Mouse (Mus musculus) urinary bladder, adult 18-20 months (tissue): ENCODE results near the gene Nt5c2.

Source experiments
- DNase-seq, 2 experiments: peaks; one replicate each; pipeline ENCODE4 v3.0.0; 2022; ENCODE audit warnings: low spot score in 2 of 2, mixed read lengths in 2 of 2

The Nt5c2 gene

GRCm38 (mm10) chr19:46929044-46929587, 85.8 kb downstream of the Nt5c2 start:
- peak; percentile 26 to 70 for DNase-seq

DNA sequence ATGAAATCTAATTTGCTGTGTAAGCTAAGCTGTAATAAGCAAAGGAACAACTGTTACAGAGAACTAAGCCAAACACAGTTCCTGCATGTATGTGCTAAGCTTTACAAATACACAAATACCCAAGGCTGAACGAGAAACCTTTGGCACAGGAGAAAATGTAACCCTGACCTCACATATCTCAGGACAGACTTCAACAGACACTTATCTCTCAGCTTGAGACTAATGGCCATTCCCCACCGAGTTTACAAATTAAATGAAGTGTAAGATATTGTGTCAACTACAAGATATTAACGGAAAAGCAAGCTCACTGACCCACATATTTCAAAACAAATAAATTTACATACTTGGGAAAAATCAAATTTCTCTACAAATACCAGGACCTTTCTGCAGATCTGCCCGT, 86.8 kb downstream of the Nt5c2 start:
- DNase-seq: no peak

GRCm38 (mm10) chr19:46926951-46927350, 88.0 kb downstream of the Nt5c2 start:
- DNase-seq: no peak

DNA sequence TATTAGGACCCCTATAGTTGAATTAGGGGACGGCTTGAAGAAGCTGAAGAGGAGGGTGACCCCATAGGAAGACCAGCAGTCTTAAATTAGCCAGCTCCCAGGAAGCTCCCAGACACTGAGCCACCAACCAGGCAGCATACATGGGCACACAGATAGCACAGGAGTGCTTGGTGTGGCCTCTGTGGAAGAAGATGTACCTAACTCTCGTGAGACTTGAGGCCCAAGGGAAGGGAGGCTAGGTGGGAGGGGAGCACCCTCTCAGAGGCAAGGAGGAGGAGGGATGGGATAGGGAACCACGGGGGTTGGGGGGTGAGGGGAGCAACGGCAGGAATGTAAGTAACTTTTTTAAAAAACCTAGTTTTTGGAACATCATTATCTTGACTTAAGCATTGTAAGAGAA, 88.6 kb downstream of the Nt5c2 start:
- DNase-seq: no peak

GRCm38 (mm10) chr19:46920571-46920970, 94.4 kb downstream of the Nt5c2 start:
- no peak for DNase-seq

DNA sequence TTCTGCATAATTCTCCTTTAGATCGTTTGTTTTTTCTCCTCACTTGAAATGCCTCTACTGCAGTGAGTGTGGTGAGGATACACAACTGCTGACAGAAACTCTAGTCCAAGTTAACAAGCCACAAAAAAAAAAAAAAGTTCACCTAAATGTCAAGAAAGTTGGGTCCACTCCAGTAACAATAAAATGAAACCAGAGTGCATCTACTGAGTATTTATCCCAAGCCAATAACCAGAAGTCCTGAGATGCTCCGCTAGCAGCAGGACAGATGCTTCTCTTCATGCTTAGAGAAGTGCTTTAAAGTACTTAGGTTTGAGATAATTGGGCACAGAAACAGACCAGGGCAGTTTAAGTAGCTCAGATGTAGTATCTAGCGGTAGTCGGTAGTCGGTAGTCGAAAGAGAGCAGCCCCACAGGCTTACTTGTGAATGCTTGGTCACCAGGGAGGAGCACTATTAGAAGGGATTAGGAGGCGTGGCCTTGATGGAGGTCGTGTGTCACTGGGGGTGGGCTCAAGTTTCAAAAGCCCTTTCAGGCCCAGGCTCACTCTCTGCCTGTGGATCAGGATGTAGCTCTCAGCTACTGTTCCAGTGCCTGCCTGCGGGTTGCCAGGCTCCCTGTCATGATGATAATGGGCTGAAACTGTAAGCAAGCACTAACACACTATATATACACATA, 99.4 kb downstream of the Nt5c2 start:
- DNase-seq: no peak

DNA sequence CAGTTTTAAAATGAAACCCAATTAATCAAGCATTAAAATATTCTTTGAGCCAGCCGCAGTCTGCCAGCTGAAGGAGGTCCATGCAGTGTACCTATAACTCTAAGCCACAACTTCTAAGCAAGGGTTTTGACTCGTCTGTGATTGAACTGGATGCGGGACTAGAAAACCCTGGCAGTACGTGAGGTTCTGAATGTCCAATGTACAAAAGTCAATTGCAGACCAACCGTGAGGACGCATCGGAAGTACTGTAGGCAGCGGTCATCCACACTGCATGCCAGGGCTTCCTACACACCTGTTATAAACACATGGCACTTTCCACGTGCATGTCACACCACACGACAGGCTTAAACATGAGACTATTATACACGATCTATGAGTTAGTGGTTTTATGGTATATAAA, 101.3 kb downstream of the Nt5c2 start:
- DNase-seq: no peak

GRCm38 (mm10) chr19:46911492-46911891, 103.5 kb downstream of the Nt5c2 start:
- DNase-seq: no peak

DNA sequence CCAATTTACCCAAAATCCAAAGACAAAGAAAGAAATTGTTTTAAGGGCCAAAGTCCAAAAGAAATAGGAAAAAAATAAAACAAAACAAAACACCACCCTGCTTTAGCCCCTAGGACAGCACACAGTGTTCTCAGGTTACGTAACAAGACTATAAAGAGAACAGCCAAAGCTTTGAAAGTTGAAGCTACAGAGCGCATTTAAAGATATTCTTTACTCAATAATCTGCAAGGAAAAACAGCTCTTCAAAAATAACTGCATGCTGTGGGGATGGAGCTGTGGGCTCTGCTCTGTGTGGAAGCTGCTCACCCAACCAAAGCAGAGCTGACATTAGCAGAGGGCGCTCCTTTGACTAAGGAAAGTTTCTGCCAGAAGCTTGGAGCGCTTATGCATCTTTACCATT, 106.0 kb downstream of the Nt5c2 start:
- no peak for DNase-seq

DNA sequence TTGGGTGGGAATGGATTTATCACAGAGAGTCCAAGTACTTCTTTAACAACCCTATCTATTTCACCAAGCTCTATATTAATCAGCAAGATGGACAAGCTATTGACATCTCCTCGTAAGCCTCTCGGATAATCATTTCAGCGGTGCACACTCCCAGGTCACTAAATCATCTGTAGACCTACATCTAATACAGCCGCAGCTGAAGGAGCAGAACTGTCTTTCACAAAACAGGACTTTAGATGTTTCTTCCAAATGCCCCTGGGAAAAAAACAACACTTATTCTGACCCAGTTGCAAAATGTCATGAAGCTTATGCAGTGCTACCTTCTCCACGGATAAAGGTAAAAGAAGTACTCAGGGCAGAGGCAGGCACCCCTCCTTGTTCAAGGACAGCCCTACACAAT, 106.7 kb downstream of the Nt5c2 start:
- no peak for DNase-seq

DNA sequence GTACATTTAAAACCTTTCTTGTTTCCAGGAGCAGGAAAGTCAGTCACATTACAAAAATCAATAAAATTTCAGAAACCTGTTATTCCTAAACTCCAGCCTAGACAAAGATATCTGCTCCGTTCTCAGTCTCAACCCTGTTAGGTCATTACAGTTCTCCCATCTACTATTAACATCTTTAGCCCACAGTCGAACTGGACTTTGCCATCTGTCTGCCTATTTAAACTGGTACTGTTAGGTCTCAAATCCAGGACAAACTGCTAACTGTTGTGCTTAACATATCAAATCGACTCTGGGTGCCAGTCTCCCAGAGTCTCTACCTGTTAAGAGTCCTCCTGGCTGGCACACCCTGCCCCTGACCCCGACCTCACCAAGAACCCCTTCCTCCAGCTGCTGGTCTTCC, 109.0 kb downstream of the Nt5c2 start:
- no peak for DNase-seq

DNA sequence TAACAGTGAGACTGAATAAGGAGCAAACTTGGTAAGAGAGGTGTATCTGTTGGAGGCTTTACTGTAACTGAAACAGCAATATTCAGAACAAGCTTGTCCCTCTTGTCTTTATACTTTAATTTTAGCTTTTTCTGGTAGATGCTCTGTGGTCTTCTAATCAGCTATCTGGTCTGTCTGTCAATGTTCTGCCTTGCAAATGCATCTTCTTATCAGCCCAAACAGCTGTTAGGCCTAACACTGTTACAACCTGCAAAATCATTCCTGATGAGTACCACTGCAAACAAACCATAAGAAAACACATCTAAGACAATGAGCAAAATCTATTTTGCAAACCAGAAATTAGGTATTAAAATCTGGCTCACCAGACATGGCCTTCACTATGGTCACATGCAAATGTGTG, 109.6 kb downstream of the Nt5c2 start:
- no peak for DNase-seq

DNA sequence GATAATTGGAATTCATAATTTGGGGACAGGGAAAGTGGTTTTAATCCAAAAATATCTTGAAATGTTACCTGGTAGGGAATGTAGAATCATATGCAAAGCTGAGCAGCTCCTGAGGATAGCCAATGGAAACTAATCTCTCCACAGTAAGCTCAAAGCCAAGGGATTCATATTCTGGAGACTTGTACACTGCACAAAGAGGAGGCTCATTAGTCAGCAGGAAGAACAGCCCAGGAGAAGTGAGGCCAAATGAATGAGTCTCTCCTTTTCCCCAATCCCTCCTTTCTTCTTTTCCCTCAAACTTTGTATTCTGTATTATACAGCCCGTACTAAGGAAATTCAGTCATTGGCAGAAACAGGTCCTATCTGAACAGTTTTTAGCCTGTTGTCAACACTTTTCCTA, 110.0 kb downstream of the Nt5c2 start:
- no peak for DNase-seq

DNA sequence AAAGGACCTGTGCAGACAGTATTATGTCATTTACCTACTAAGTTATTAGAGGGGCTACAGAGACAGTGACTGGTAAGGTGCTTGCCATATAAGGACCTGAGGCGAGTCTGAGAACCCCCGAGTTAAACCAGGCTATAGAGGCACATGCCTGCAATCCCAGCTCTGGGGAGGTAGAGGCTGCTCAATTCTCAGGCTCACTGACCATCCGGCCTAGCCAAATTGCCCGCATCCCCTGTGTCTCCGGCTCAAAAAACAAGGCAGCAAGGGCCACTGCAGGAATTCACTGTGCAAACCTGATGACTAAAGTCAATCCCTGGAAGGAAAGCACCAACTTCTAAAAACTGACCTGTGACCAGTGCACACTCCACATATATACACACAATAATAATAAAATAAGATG, 111.6 kb downstream of the Nt5c2 start:
- no peak for DNase-seq

- peak in 1 of 2 experiments; percentile 53 for DNase-seq
These were observed 113.6 kb downstream of the Nt5c2 start for GRCm38 (mm10) chr19:46901323-46901722.

DNA sequence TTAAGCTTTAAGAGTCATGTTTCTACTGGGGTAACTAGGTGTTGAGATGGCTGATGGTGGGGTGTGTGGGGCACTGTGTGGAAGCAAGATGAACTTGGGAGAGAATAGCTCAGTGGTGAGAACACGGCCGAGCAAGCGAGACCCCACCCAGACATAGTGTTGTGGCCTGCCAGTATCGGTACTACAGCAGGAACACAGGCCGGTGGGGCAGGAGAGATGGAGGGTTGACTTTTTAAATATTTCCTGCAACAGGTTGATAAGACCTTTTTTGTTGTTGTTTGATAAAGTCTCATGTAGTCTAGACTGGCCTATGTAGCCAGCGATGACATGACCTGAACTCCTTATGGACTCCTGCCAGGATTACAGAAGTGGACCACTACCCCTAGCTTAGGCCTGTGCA, 114.2 kb downstream of the Nt5c2 start:
- no peak for DNase-seq

GRCm38 (mm10) chr19:46899871-46900270, 115.1 kb downstream of the Nt5c2 start:
- no peak for DNase-seq

DNA sequence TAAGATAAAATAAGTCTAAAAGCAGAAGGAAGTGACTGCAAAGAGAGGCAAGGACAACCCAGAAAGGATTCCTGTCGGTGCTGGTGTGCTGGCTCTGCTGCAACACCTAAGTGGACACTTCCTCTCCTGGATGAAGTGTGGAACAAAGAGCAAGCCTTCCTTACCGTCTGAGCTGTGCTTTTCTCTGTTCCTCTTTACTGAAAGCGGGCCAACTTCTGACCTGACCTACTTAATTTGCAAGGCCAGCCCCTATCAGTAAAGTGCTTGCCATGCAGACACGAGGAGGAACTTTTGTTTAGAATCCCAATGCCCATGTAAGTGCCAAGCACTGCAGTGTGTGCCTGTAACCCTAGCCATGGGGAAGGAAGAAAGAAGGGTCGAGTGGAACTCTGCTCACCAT, 115.6 kb downstream of the Nt5c2 start:
- no peak for DNase-seq

- DNase-seq: no peak
These were observed 116.7 kb downstream of the Nt5c2 start for GRCm38 (mm10) chr19:46898222-46898621.

- no peak for DNase-seq
These were observed 117.8 kb downstream of the Nt5c2 start for GRCm38 (mm10) chr19:46897135-46897534.

DNA sequence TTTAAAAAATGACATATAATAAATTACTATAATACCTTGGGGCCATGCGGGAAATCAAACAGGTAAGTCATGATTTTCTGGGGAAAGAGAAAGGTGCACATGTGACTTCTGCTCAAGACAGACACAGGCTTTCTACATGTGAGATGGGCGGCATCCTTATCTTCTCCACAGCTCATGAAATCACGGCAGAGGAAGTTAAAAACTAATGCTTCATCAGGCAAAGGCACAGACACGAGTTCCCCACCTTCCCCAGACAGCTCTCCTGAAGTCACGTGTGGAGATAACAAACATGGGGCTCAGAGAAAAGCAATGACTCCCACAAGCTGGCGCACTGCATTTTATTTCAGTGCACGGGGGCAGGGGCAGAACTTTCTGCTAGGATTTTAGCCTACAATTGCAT, 121.5 kb downstream of the Nt5c2 start:
- no peak for DNase-seq

- no peak for DNase-seq
These were observed 122.1 kb downstream of the Nt5c2 start for GRCm38 (mm10) chr19:46892856-46893255.

DNA sequence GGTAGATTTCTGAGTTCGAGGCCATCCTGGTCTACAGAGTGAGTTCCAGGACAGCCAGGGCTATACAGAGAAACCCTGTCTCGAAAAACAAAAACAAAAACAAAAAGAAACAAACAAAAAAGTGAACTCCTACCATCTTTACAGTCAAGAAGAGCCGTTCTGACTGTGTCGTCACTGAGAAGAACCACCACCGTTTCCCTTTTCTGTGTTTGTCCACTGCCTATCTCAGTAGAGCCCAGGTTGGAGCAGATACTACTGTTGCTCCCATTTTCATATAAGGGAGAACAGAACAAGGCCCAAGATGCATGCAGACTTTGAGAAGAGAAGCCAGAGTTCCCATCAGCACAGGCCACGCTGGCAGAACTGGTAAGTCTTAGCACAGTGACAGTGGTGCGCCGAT, 124.3 kb downstream of the Nt5c2 start:
- no peak for DNase-seq

DNA sequence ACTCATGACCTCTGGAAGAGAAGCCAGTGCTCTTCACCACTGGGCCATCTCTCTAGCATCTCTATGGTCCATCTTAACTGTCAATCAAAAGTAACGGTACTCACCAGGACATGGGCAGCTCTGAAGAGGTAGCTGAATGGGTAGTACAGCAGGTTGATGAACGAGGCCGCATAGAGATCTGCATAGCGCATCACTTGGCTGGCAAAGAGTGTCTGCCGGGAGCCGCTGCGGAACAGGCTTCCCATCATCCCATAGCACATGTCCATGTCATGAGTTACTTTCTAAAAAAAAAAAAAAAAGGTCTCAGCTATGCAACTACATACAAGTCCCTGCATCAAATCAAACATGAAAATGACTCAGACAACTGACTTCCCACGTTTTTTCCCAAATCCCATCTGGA, 125.3 kb downstream of the Nt5c2 start:
- DNase-seq: no peak
